Mouse (Mus musculus): Measurements from ENCODE around the gene Fdxr. TPM values are rescaled to one million over a fixed set of nuclear protein-coding genes. Genes with fewer than 3 reads are reported as not detected.

Fdxr gene
- total and polyA plus RNA-seq, 2 experiments from 2014 or later, result 14.8 to 18.8 TPM

- TF ChIP-seq CTCF (IDR thresholded peaks at IDR 0.05), result no peak
- ATAC-seq (ENCODE audit: low FRiP score), result peak; percentile 55; the same call in 1 of the 2 replicates
- H3K4me3 ChIP-seq (ENCODE audit: low read depth, low read length), result no peak overlapping the region
- H3K4me2 ChIP-seq (ENCODE audit: low read depth, low read length, poor library complexity, severe bottlenecking), result no peak overlapping the region
- no peak overlapping the region for H3K9ac ChIP-seq (replicated peaks; ENCODE audit: low read length, poor library complexity, severe bottlenecking)
- H3K4me1 ChIP-seq (ENCODE audit: insufficient read depth, low read length), result peaks cover 2% of the 10 kb centered on the region; the same call in 1 of the 2 replicates
- H3K9me3 ChIP-seq (ENCODE audit: low read length), result no peaks in the 10 kb centered on the region
- 81% methylated on average over 8 of the region's 8 CpGs for WGBS
- DNase-seq (ENCODE audit: low spot score), result peak; percentile 70
- peak overlapping the region; percentile 55; the same call in 1 of the 2 replicates for H3K27ac ChIP-seq (ENCODE audit: low read depth, low read length)
- no peaks in the 10 kb centered on the region for H3K36me3 ChIP-seq (ENCODE audit: insufficient read depth, low read length)
- no peaks in the 10 kb centered on the region for H3K27me3 ChIP-seq (ENCODE audit: insufficient read depth, low read length)
Measured at GRCm38 (mm10) chr11:115282723-115283485, 6.1 kb upstream of the Fdxr start.

GRCm38 (mm10) chr11:115282295-115282694 lies 5.4 kb upstream of the Fdxr start:
- Histone ChIP-seq H3K27ac (ENCODE audit: low read depth, low read length) (peak overlapping the region; percentile 55; the same call in 1 of the 2 replicates), H3K4me1 (ENCODE audit: insufficient read depth, low read length) (peaks cover 5% of the 10 kb centered on the region; the same call in 1 of the 2 replicates), H3K9me3 (ENCODE audit: low read length) (no peaks in the 10 kb centered on the region), H3K27me3 (ENCODE audit: insufficient read depth, low read length) (no peaks in the 10 kb centered on the region), H3K4me2 (ENCODE audit: low read depth, low read length, poor library complexity, severe bottlenecking) (no peak overlapping the region), H3K36me3 (ENCODE audit: insufficient read depth, low read length) (no peaks in the 10 kb centered on the region), H3K9ac (replicated peaks; ENCODE audit: low read length, poor library complexity, severe bottlenecking) (no peak overlapping the region), H3K4me3 (ENCODE audit: low read depth, low read length) (no peak overlapping the region)
- TF ChIP-seq CTCF (IDR thresholded peaks at IDR 0.05), result no peak
- 69% methylated on average over 8 of the region's 8 CpGs for WGBS
- peak; percentile 61 for DNase-seq (ENCODE audit: low spot score)
- peak; percentile 35; the same call in 1 of the 2 replicates for ATAC-seq (ENCODE audit: low FRiP score)

- no peak for ATAC-seq (ENCODE audit: low FRiP score)
- Histone ChIP-seq H3K4me1 (ENCODE audit: insufficient read depth, low read length) (peaks cover 18% of the 10 kb centered on the region), H3K4me2 (ENCODE audit: low read depth, low read length, poor library complexity, severe bottlenecking) (no peak overlapping the region), H3K27me3 (ENCODE audit: insufficient read depth, low read length) (no peaks in the 10 kb centered on the region), H3K9me3 (ENCODE audit: low read length) (no peaks in the 10 kb centered on the region), H3K27ac (ENCODE audit: low read depth, low read length) (no peak overlapping the region), H3K4me3 (ENCODE audit: low read depth, low read length) (no peak overlapping the region), H3K36me3 (ENCODE audit: insufficient read depth, low read length) (no peaks in the 10 kb centered on the region), H3K9ac (replicated peaks; ENCODE audit: low read length, poor library complexity, severe bottlenecking) (no peak overlapping the region)
- no peak for TF ChIP-seq CTCF (IDR thresholded peaks at IDR 0.05)
- 79% methylated on average over 1 of the region's 1 CpGs for WGBS
- DNase-seq (ENCODE audit: low spot score), result no peak
Measured at GRCm38 (mm10) chr11:115279726-115280125, 2.9 kb upstream of the Fdxr start.

DNA sequence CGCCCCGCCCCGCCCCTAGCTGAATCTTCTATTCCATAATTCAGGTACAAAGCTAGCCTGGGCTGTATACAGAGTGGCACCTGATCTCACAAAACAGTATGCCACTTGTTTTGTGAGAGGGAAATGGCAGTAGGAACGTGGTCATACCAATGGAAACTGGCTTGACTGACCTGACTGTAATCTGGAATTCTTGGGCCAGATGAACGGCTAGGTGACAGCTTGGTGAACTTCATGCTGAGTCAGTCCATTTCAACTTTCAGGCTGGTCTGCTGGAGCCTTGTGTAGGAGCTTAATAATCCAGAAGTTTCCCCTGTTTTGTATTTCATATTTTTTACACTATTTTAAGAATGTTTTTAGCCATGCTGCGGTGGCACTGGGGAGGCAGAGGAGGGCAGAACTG lies 1.3 kb upstream of the Fdxr start:
- H3K4me1 ChIP-seq (ENCODE audit: insufficient read depth, low read length), result peaks cover 21% of the 10 kb centered on the region
- no peaks in the 10 kb centered on the region for H3K36me3 ChIP-seq (ENCODE audit: insufficient read depth, low read length)
- H3K27ac ChIP-seq (ENCODE audit: low read depth, low read length), result no peak overlapping the region
- no peak overlapping the region for H3K4me3 ChIP-seq (ENCODE audit: low read depth, low read length)
- no peak overlapping the region; the same call in 1 of the 2 replicates for H3K4me2 ChIP-seq (ENCODE audit: low read depth, low read length, poor library complexity, severe bottlenecking)
- H3K9ac ChIP-seq (replicated peaks; ENCODE audit: low read length, poor library complexity, severe bottlenecking), result no peak overlapping the region
- H3K27me3 ChIP-seq (ENCODE audit: insufficient read depth, low read length), result no peaks in the 10 kb centered on the region
- no peak for TF ChIP-seq CTCF (IDR thresholded peaks at IDR 0.05)
- DNase-seq (ENCODE audit: low spot score) (no peak), ATAC-seq (ENCODE audit: low FRiP score) (no peak)
- no peaks in the 10 kb centered on the region for H3K9me3 ChIP-seq (ENCODE audit: low read length)
- 79% methylated on average over 6 of the region's 6 CpGs for WGBS

GRCm38 (mm10) chr11:115277604-115277975 lies 740 bp upstream of the Fdxr start:
- Histone ChIP-seq H3K9me3 (ENCODE audit: low read length) (no peaks in the 10 kb centered on the region), H3K27me3 (ENCODE audit: insufficient read depth, low read length) (no peaks in the 10 kb centered on the region), H3K27ac (ENCODE audit: low read depth, low read length) (peak overlapping the region; percentile 85), H3K4me2 (ENCODE audit: low read depth, low read length, poor library complexity, severe bottlenecking) (peak overlapping the region; percentile 81), H3K4me1 (ENCODE audit: insufficient read depth, low read length) (peaks cover 21% of the 10 kb centered on the region), H3K4me3 (ENCODE audit: low read depth, low read length) (peak overlapping the region; percentile 61), H3K36me3 (ENCODE audit: insufficient read depth, low read length) (no peaks in the 10 kb centered on the region), H3K9ac (replicated peaks; ENCODE audit: low read length, poor library complexity, severe bottlenecking) (peak overlapping the region; percentile 60; the same call in 1 of the 2 replicates)
- no peak for DNase-seq (ENCODE audit: low spot score)
- TF ChIP-seq CTCF (IDR thresholded peaks at IDR 0.05), result no peak
- no peak for ATAC-seq (ENCODE audit: low FRiP score)
- 19% methylated on average over 7 of the region's 7 CpGs for WGBS

- no peak for ATAC-seq (ENCODE audit: low FRiP score)
- no peak for DNase-seq (ENCODE audit: low spot score)
- Histone ChIP-seq H3K36me3 (ENCODE audit: insufficient read depth, low read length) (peaks cover 8% of the 10 kb centered on the region; the same call in 1 of the 2 replicates), H3K9ac (replicated peaks; ENCODE audit: low read length, poor library complexity, severe bottlenecking) (peak overlapping the region; percentile 74), H3K9me3 (ENCODE audit: low read length) (no peaks in the 10 kb centered on the region), H3K4me3 (ENCODE audit: low read depth, low read length) (peak overlapping the region; percentile 61), H3K27me3 (ENCODE audit: insufficient read depth, low read length) (no peaks in the 10 kb centered on the region), H3K4me2 (ENCODE audit: low read depth, low read length, poor library complexity, severe bottlenecking) (peak overlapping the region; percentile 83), H3K27ac (ENCODE audit: low read depth, low read length) (peak overlapping the region; percentile 91), H3K4me1 (ENCODE audit: insufficient read depth, low read length) (peaks cover 21% of the 10 kb centered on the region)
- 61% methylated on average over 3 of the region's 3 CpGs for WGBS
- no peak for TF ChIP-seq CTCF (IDR thresholded peaks at IDR 0.05)
Measured at GRCm38 (mm10) chr11:115275954-115276353, 896 bp downstream of the Fdxr start.

Measured in midbrain, postnatal 0 days (tissue).